Mouse (Mus musculus) heart, postnatal 0 days (tissue): ENCODE measurements around the gene Tmem192. TPM values are rescaled to one million over a fixed set of nuclear protein-coding genes. Genes with fewer than 3 reads are reported as not detected.
"Not testable (repeated sequence)": the region's sequence is repeated elsewhere in the genome, so short reads cannot be mapped to it uniquely, and the experiment has no call there.

Experiments
- ATAC-seq: fragments of 200-750 bp; cut with Nextera tagmentation; 2 replicates; pipeline ENCODE4 v1.8.0; 2017; ENCODE audit warnings: low read depth, moderate number of reproducible peaks, moderate library complexity; ENCODE audit not compliant: insufficient read depth
- DNase-seq: peaks from one replicate; pipeline ENCODE4 v3.0.0-alpha.2; 2016; ENCODE audit warnings: low spot score
- H3K27ac ChIP-seq: fragments of 300-500 bp; sonication (generic); 2 replicates; pipeline ENCODE4 v1.5.1; 2014; ENCODE audit warnings: low read depth, mild to moderate bottlenecking
- H3K27me3 ChIP-seq: fragments of 300-500 bp; sonication (generic); 2 replicates; pipeline ENCODE4 v1.6.1; 2014; ENCODE audit warnings: low read length, mixed read lengths; ENCODE audit not compliant: control insufficient read depth, insufficient read depth
- H3K36me3 ChIP-seq: fragments of 300-500 bp; sonication (generic); replicated peaks from 2 replicates; pipeline ENCODE4 v1.6.1; 2014; ENCODE audit warnings: low read length, mixed read lengths; ENCODE audit not compliant: control insufficient read depth, insufficient read depth
- H3K4me1 ChIP-seq: fragments of 300-500 bp; sonication (generic); 2 replicates; pipeline ENCODE4 v1.6.1; 2014; ENCODE audit warnings: antibody characterized with exemption; ENCODE audit not compliant: control insufficient read depth, insufficient read depth
- H3K4me2 ChIP-seq: fragments of 300-500 bp; sonication (generic); 2 replicates; pipeline ENCODE4 v1.6.1; 2014; ENCODE audit warnings: low read depth, mild to moderate bottlenecking, low read length, moderate library complexity
- H3K4me3 ChIP-seq: fragments of 300-500 bp; sonication (generic); 2 replicates; pipeline ENCODE4 v1.5.1; 2014; ENCODE audit warnings: low read depth, low read length
- H3K9ac ChIP-seq: fragments of 300-500 bp; sonication (generic); replicated peaks from 2 replicates; pipeline ENCODE4 v1.6.1; 2014; ENCODE audit warnings: low read depth, low read length, mixed read lengths
- H3K9me3 ChIP-seq: fragments of 300-500 bp; sonication (generic); replicated peaks from 2 replicates; pipeline ENCODE4 v1.6.1; 2016; ENCODE audit warnings: low read length; ENCODE audit not compliant: control insufficient read depth
- CTCF ChIP-seq: IDR thresholded peaks from 2 replicates; pipeline ENCODE4 v1.5.1; 2016; ENCODE audit warnings: antibody characterized with exemption, control low read depth, low read depth
- EP300 ChIP-seq: IDR thresholded peaks from 2 replicates; pipeline ENCODE4 v1.6.1; 2016; ENCODE audit warnings: antibody characterized with exemption, low read depth
- WGBS: fragments of 180-500 bp; shearing (Covaris S2); extraction: QIAGEN DNeasy Blood & Tissue Kit; methylation state at CpG from one replicate; pipeline ENCODE4 v1.1.7; 2014; 5-methylcytosine and 5-hydroxymethylcytosine counted together
- polyA plus RNA-seq: library from polyadenylated mRNA; unstranded; fragments of >200 nt; fragmentation: Nextera tagmentation; extraction: Ambion mirVana; gene quantifications from 2 replicates; pipeline ENCODE4 v1.2.1, GENCODE M21; 2015
- total RNA-seq: library from RNA; depleted of rRNA; stranded (reverse); fragments of >200 nt; gene quantifications from 2 replicates; pipeline ENCODE4 v1.2.3, GENCODE M21; 2014; ENCODE audit warnings: low replicate concordance

The Tmem192 gene
- total and polyA plus RNA-seq, 2 experiments from 2014 or later, result 37.2 to 97.7 TPM

GRCm38 (mm10) chr8:64962836-64963235, 15.9 kb downstream of the Tmem192 start:
- ATAC-seq, result no peak
- Histone ChIP-seq H3K4me1 (no peaks in the 10 kb centered on the region), H3K4me2 (no peak overlapping the region), H3K27ac (no peak overlapping the region), H3K4me3 (no peak overlapping the region), H3K9me3 (no peaks in the 10 kb centered on the region), H3K9ac (no peak overlapping the region), H3K36me3 (peaks cover 38% of the 10 kb centered on the region), H3K27me3 (no peaks in the 10 kb centered on the region)
- peak; percentile 25 for DNase-seq
- TF ChIP-seq CTCF (peak; percentile 31), EP300 (no peak)

DNA sequence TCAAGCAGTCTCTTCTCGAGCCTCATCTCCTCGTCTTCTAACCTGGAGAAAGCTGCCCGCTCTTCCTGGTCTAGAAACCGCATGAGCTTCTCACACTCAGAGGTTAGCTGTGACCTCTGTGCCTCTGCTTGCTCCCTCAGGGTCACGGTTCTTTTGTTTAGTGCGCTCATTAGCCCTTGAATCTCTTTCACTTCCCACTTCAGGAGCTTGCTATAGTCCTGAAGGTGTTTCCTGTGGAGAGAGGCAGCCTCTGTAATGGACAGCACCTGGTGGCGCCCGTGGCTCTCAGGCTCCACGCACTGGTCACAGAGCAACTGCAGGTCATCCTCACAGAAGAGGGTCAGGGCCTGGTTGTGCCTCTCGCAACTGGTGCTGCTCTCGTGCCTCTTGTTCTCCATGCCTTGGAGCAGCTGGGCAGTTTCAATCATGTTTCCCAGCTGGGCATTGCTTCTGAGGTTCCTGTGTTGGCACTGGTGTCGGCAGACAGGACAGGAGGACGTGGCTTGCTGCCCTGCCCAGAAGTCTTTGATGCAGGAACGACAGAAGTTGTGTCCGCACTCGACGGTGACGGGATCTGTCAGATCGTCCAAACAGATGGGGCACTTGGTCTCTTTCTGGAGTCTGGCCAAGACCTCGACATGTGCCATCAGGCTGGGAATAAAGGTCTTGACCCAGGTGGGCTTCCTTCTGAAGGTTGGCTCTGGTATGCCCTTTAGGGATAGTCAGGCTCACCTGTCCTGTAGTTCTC, 36.3 kb downstream of the Tmem192 start:
- H3K9me3 ChIP-seq, result no peaks in the 10 kb centered on the region
- no peak for TF ChIP-seq EP300
- TF ChIP-seq CTCF, result no peak
- H3K36me3 ChIP-seq, result no peaks in the 10 kb centered on the region
- DNase-seq, result no peak
- no peak overlapping the region for H3K27ac ChIP-seq
- no peak overlapping the region for H3K9ac ChIP-seq
- WGBS, result 64% methylated on average over 20 of the region's 20 CpGs
- no peak for ATAC-seq
- no peak overlapping the region for H3K4me3 ChIP-seq
- H3K27me3 ChIP-seq, result no peaks in the 10 kb centered on the region
- no peak overlapping the region for H3K4me2 ChIP-seq
- H3K4me1 ChIP-seq, result no peaks in the 10 kb centered on the region

DNA sequence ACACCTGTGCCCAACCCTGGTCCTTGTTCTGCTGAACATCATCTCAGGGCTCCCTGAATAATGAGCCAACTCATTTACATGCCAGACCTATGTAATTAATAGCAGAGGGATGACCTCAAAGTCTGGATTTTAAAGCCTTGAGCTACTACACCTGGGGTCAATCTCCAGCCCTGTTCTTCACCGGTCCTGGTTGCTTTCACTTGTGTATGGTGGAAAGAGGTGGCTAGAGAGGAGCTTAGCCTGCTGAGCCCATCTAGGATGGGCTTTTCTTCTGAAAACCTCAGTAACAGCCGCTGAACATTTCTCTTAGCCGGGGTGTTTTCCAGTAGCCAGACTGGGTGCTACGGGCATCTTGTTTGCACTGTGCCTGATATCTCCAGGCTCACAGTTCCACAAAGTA, 40.7 kb downstream of the Tmem192 start, which contains the start of gene Trim75:
TSS of gene Trim75 (minus strand) at position 101 of the 400 bp plus-strand sequence.
- Histone ChIP-seq H3K9me3 (peaks cover 3% of the 10 kb centered on the region; the same call in 1 of the 2 replicates), H3K4me2 (no peak within 1 kb of the TSS), H3K4me1 (no peaks in the 10 kb centered on the region), H3K9ac (no peak within 1 kb of the TSS), H3K27me3 (no peaks in the 10 kb centered on the region), H3K27ac (no peak within 1 kb of the TSS), H3K36me3 (no peaks in the 10 kb centered on the region), H3K4me3 (no peak within 1 kb of the TSS)
- ATAC-seq, result no peak
- TF ChIP-seq EP300 (no peak), CTCF (no peak)
- 84% methylated on average over 4 of the region's 4 CpGs for WGBS
- DNase-seq, result no peak

- H3K4me3 ChIP-seq, result no peak overlapping the region
- H3K9ac ChIP-seq, result no peak overlapping the region
- no peak for ATAC-seq
- H3K27me3 ChIP-seq, result no peaks in the 10 kb centered on the region
- H3K27ac ChIP-seq, result no peak overlapping the region
- H3K4me2 ChIP-seq, result no peak overlapping the region
- no peaks in the 10 kb centered on the region for H3K36me3 ChIP-seq
- TF ChIP-seq CTCF (no peak), EP300 (no peak)
- H3K4me1 ChIP-seq, result no peaks in the 10 kb centered on the region
- no peaks in the 10 kb centered on the region for H3K9me3 ChIP-seq
- no peak for DNase-seq
- 77% methylated on average over 4 of the region's 4 CpGs for WGBS
Measured at GRCm38 (mm10) chr8:64998806-64999365, 51.9 kb downstream of the Tmem192 start.

DNA sequence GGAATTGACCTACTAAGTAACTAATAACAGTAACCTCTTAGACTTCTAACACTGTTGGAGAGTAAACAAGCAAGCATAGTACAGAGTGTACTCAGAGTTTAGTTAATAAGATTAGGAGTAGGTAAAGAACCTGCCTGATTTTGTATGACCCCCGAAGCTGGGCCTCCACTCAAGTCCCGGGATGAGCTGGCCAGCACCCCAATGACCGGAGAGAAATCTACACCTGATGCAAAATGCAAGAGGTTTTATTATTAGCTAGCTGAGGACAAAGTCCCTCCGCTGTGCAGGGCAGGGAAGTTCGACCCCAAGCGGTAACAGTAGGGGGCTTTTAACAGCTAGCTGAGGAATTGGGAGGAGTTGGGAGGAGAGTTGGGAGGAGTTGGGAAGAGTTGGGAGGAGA, 60.6 kb downstream of the Tmem192 start:
- H3K4me2 ChIP-seq, DNase-seq, H3K4me3 ChIP-seq, H3K27me3 ChIP-seq, H3K9ac ChIP-seq, H3K4me1 ChIP-seq, H3K9me3 ChIP-seq, H3K27ac ChIP-seq, H3K36me3 ChIP-seq, ATAC-seq: not testable (repeated sequence)
- WGBS, result 74% methylated on average over 6 of the region's 6 CpGs
